Mouse (Mus musculus): Measurements from ENCODE around the gene Rem2.

DNA sequence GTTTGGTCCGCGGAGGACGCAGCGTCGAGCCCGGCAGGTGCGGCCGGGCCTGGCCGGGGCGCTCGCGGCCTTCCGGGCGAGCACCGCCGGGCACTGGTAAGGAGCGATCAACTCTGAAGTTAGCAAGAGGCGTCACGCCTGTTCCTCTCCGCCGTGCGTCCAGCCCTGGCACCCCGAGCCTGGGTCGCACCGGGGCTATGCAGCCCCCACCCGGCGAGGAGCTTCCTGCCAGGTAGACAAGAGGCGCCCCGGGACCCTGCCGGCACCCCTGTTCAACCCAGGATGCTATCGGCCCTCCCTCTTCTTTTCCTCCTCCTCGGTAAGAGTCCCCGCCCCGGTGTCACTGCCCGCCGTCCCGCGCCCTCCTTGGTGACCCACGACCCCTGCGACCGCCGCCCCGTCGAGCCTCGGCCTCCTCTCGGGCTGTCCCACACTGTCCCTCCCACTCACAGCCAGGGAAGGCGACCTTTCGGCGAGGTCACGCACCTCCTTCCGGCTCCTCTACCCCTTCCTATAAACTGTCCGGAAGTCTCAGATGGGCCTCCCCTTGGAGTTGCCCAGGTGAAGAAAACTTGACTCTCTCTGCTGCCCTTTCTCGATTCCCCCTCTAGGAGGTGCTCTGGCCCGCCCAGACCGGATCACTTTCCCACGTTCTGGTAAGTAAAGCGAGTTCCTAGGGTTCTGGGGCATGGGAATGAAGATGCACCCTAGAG lies 11.5 kb upstream of the Rem2 start:
- TF ChIP-seq CTCF (IDR thresholded peaks at IDR 0.05; ENCODE audit: low read depth, low read length) (peak; percentile 73), POLR2A (IDR thresholded peaks at IDR 0.05; ENCODE audit: insufficient read depth, low read length) (no peak), EP300 (IDR thresholded peaks at IDR 0.05; ENCODE audit: insufficient read depth, low read depth, low read length) (no peak)
